Mouse (Mus musculus): Measurements from ENCODE around the gene Slc6a16. TPM values are rescaled to one million over a fixed set of nuclear protein-coding genes. Genes with fewer than 3 reads are reported as not detected.

Slc6a16 gene
- total RNA-seq, 1 experiment: 12.7 TPM

DNA sequence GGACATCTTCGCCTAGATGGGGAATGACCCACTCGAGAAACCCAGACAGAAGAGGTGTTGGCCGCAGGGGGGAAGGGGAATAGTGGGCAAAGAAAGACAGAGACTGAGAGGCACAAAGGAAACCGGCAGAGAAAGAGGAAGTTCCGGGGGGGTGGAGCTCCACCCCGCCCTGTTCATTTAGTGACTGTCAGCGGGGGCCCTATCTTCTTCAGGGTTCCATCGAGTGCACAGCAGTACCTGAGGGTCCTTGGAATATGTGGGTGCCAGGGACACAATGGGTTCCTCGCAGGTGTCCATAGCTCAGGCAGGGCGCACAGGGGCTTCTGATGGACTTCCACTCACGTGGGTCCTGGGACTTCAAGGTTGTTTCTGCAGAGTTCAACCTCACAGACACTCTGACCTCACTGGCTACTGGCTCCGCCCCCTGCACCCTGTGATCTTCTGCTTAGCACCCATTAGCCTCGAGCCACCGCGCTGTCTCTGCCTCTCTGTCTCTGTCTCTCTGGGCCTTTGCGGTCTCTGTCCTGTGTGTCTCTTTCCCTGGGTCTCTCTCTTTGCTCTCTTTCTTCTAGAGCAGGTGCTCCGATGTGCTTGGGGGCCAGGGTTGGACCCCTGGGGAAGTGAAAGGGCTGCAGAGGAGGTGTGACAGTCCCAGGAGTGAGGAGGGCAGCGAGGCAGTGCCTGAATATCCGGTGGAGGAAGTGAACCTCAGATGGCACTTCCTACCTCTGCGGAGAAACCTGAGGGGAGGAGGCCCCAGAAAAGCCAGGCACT, 2.0 kb upstream of the Slc6a16 start, which contains the start of gene Cd37:
Gene Cd37 (minus strand): TSS at position 393 of the 774 bp plus-strand sequence.
- Histone ChIP-seq H3K4me1 (ENCODE audit: control insufficient read depth in 2 of 2, insufficient read depth in 2 of 2, low read length in 2 of 2, poor library complexity in 1 of 2) (peaks cover 12 to 30% of the 10 kb centered on the region in 2 experiments), H3K9me3 (ENCODE audit: control insufficient read depth, insufficient read depth, low read depth, low read length) (no peaks in the 10 kb centered on the region), H3K27ac (ENCODE audit: insufficient read depth, low read depth, low read length, poor library complexity, severe bottlenecking) (peak within 1 kb of the TSS; percentile 85; the same call in 1 of the 2 replicates), H3K36me3 (ENCODE audit: control insufficient read depth, insufficient read depth, low read length, poor library complexity, severe bottlenecking) (no peaks in the 10 kb centered on the region), H3K9ac (ENCODE audit: insufficient read depth, low read depth, low read length, poor library complexity, severe bottlenecking) (peak within 1 kb of the TSS; percentile 66; the same call in 1 of the 2 replicates), H3K4me3 (ENCODE audit: insufficient read depth in 1 of 2, low read depth in 1 of 2, low read length in 2 of 2, poor library complexity in 1 of 2, severe bottlenecking in 1 of 2) (peak within 1 kb of the TSS; percentile 7 to 53; a peak in 3 of 4 replicates)
- TF ChIP-seq ZC3H11A (IDR thresholded peaks at IDR 0.05; ENCODE audit: borderline replicate concordance, low read depth, low read length): no peak
- TF ChIP-seq MAFK (IDR thresholded peaks at IDR 0.05; ENCODE audit: insufficient read depth, low read depth, low read length): no peak
- TF ChIP-seq HCFC1 (IDR thresholded peaks at IDR 0.05; ENCODE audit: borderline replicate concordance, insufficient read depth, low read length): no peak
- no peak for TF ChIP-seq ZNF384 (IDR thresholded peaks at IDR 0.05; ENCODE audit: low read depth, low read length)
- TF ChIP-seq CHD2 (IDR thresholded peaks at IDR 0.05; ENCODE audit: low read depth, low read length): no peak
- in situ Hi-C loops (cut with MboI; ENCODE audit: low sequenced_read_pairs in 2 of 2, unreplicated experiment in 2 of 2): no loop called here
- DNase-seq (ENCODE audit: low read depth, low spot score): no peak

DNA sequence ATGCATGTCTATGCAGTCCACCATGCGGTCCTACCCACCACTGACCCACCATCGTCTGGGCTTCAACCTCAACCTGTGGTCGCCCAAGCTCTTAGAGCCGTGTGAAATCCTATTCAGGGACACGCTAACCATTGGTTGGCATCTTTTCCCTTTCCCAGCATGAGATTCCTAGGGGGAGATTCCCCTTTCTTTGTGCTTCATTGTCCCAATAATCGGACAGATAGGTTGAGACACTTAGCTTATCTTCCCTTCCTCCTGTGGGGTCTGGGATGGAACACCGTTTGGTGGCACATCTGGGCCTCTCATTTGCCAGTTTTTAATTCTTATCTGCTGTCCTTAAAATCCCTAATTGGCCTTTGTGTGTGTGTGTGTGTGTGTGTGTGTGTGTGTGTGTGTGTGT, 776 bp upstream of the Slc6a16 start:
- Histone ChIP-seq H3K4me3 (ENCODE audit: insufficient read depth in 1 of 2, low read depth in 1 of 2, low read length in 2 of 2, poor library complexity in 1 of 2, severe bottlenecking in 1 of 2) (no peak overlapping the region), H3K9ac (ENCODE audit: insufficient read depth, low read depth, low read length, poor library complexity, severe bottlenecking) (no peak overlapping the region; the same call in 1 of the 2 replicates), H3K9me3 (ENCODE audit: control insufficient read depth, insufficient read depth, low read depth, low read length) (no peaks in the 10 kb centered on the region), H3K27ac (ENCODE audit: insufficient read depth, low read depth, low read length, poor library complexity, severe bottlenecking) (peak overlapping the region; percentile 85; the same call in 1 of the 2 replicates), H3K4me1 (ENCODE audit: control insufficient read depth in 2 of 2, insufficient read depth in 2 of 2, low read length in 2 of 2, poor library complexity in 1 of 2) (peaks cover 11 to 26% of the 10 kb centered on the region in 2 experiments), H3K36me3 (ENCODE audit: control insufficient read depth, insufficient read depth, low read length, poor library complexity, severe bottlenecking) (no peaks in the 10 kb centered on the region)
- TF ChIP-seq CHD2 (IDR thresholded peaks at IDR 0.05; ENCODE audit: low read depth, low read length): no peak
- TF ChIP-seq MAFK (IDR thresholded peaks at IDR 0.05; ENCODE audit: insufficient read depth, low read depth, low read length): no peak
- no peak for TF ChIP-seq ZC3H11A (IDR thresholded peaks at IDR 0.05; ENCODE audit: borderline replicate concordance, low read depth, low read length)
- no peak for TF ChIP-seq HCFC1 (IDR thresholded peaks at IDR 0.05; ENCODE audit: borderline replicate concordance, insufficient read depth, low read length)
- TF ChIP-seq ZNF384 (IDR thresholded peaks at IDR 0.05; ENCODE audit: low read depth, low read length): no peak
- in situ Hi-C loops (cut with MboI; ENCODE audit: low sequenced_read_pairs in 2 of 2, unreplicated experiment in 2 of 2): no loop called here
- no peak for DNase-seq (ENCODE audit: low read depth, low spot score)

DNA sequence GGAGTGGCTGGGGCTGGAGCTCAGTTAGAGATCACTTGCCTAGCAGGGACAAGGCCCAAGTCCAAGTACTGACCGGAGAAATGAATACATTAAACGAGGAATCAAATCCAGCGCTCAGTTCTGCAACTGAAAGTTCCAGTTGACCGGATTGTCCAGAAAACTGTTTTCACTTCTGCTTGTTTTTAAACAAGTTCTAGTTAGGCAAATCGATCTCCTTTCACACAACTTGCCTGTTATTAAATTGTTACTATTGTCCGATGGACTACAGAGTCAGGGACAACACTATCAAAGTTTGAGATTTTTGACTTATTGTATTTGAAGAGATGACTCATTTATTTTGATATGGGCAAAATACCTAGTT, 484 bp downstream of the Slc6a16 start:
- peak overlapping the region; percentile 32 to 36; a peak in 3 of 4 replicates for H3K4me3 ChIP-seq (ENCODE audit: insufficient read depth in 1 of 2, low read depth in 1 of 2, low read length in 2 of 2, poor library complexity in 1 of 2, severe bottlenecking in 1 of 2)

GRCm38 (mm10) chr7:45247666-45248065, 6.8 kb downstream of the Slc6a16 start:
- Histone ChIP-seq H3K9me3 (ENCODE audit: control insufficient read depth, insufficient read depth, low read depth, low read length) (no peaks in the 10 kb centered on the region), H3K27ac (ENCODE audit: insufficient read depth, low read depth, low read length, poor library complexity, severe bottlenecking) (peak overlapping the region; percentile 10; the same call in 1 of the 2 replicates), H3K4me1 (ENCODE audit: control insufficient read depth in 2 of 2, insufficient read depth in 2 of 2, low read length in 2 of 2, poor library complexity in 1 of 2) (0 out of 4 replicates have a peak, but pooled peaks cover 0 to 2% of the 10 kb centered on the region in 2 experiments), H3K4me3 (ENCODE audit: insufficient read depth in 1 of 2, low read depth in 1 of 2, low read length in 2 of 2, poor library complexity in 1 of 2, severe bottlenecking in 1 of 2) (no peak overlapping the region; a peak in 1 of 4 replicates), H3K9ac (ENCODE audit: insufficient read depth, low read depth, low read length, poor library complexity, severe bottlenecking) (no peak overlapping the region), H3K36me3 (ENCODE audit: control insufficient read depth, insufficient read depth, low read length, poor library complexity, severe bottlenecking) (no peaks in the 10 kb centered on the region)
- DNase-seq (ENCODE audit: low read depth, low spot score): no peak
- TF ChIP-seq HCFC1 (IDR thresholded peaks at IDR 0.05; ENCODE audit: borderline replicate concordance, insufficient read depth, low read length) (no peak), ZNF384 (IDR thresholded peaks at IDR 0.05; ENCODE audit: low read depth, low read length) (peak; percentile 88), ZC3H11A (IDR thresholded peaks at IDR 0.05; ENCODE audit: borderline replicate concordance, low read depth, low read length) (no peak)
- in situ Hi-C loops (cut with MboI; ENCODE audit: low sequenced_read_pairs in 2 of 2, unreplicated experiment in 2 of 2): no loop called here

More for the DNA sequence above, 484 bp downstream of the Slc6a16 start:
- Histone ChIP-seq H3K27ac (ENCODE audit: insufficient read depth, low read depth, low read length, poor library complexity, severe bottlenecking) (peak overlapping the region; percentile 85; the same call in 1 of the 2 replicates), H3K36me3 (ENCODE audit: control insufficient read depth, insufficient read depth, low read length, poor library complexity, severe bottlenecking) (no peaks in the 10 kb centered on the region), H3K9ac (ENCODE audit: insufficient read depth, low read depth, low read length, poor library complexity, severe bottlenecking) (peak overlapping the region; percentile 73; the same call in 1 of the 2 replicates), H3K4me1 (ENCODE audit: control insufficient read depth in 2 of 2, insufficient read depth in 2 of 2, low read length in 2 of 2, poor library complexity in 1 of 2) (peaks cover 11 to 23% of the 10 kb centered on the region in 2 experiments), H3K9me3 (ENCODE audit: control insufficient read depth, insufficient read depth, low read depth, low read length) (no peaks in the 10 kb centered on the region)
- TF ChIP-seq MAFK (IDR thresholded peaks at IDR 0.05; ENCODE audit: insufficient read depth, low read depth, low read length): no peak
- TF ChIP-seq ZC3H11A (IDR thresholded peaks at IDR 0.05; ENCODE audit: borderline replicate concordance, low read depth, low read length): no peak
- no peak for TF ChIP-seq ZNF384 (IDR thresholded peaks at IDR 0.05; ENCODE audit: low read depth, low read length)
- TF ChIP-seq HCFC1 (IDR thresholded peaks at IDR 0.05; ENCODE audit: borderline replicate concordance, insufficient read depth, low read length): no peak
- no peak for TF ChIP-seq CHD2 (IDR thresholded peaks at IDR 0.05; ENCODE audit: low read depth, low read length)
- in situ Hi-C loops (cut with MboI; ENCODE audit: low sequenced_read_pairs in 2 of 2, unreplicated experiment in 2 of 2): no loop called here
- DNase-seq (ENCODE audit: low read depth, low spot score): no peak

Data from ES-E14 (cell line).